Mouse (Mus musculus) adrenal gland, postnatal 10 days (tissue): ENCODE data around the gene Mtss1l. TPM values are rescaled to one million over a fixed set of nuclear protein-coding genes. Genes with fewer than 3 reads are reported as not detected.

Experiments used
- DNase-seq: peaks from one replicate; pipeline ENCODE4 v3.0.0; 2021; ENCODE audit warnings: mixed read lengths
- total RNA-seq, 2 experiments: library from RNA; stranded (reverse); gene quantifications; 2 replicates each; pipeline ENCODE4 v1.2.3; 2021

The Mtss1l gene
- total RNA-seq, 2 experiments from 2014 or later = 28.3 to 38.3 TPM

GRCm38 (mm10) chr8:110740629-110741175 is 19.4 kb downstream of the Mtss1l start:
- DNase-seq = no peak

- no peak for DNase-seq
These were observed 20.7 kb downstream of the Mtss1l start for GRCm38 (mm10) chr8:110741816-110742451.

GRCm38 (mm10) chr8:110742452-110742818 is 21.2 kb downstream of the Mtss1l start:
- DNase-seq = no peak

- DNase-seq = no peak
These were observed 23.9 kb downstream of the Mtss1l start for GRCm38 (mm10) chr8:110745162-110745561.

- DNase-seq = no peak
These were observed 25.4 kb downstream of the Mtss1l start for GRCm38 (mm10) chr8:110746661-110747060.

GRCm38 (mm10) chr8:110749500-110750170 is 28.4 kb downstream of the Mtss1l start:
- DNase-seq = peak; percentile 66

GRCm38 (mm10) chr8:110750269-110750668 is 29.0 kb downstream of the Mtss1l start:
- DNase-seq = no peak

GRCm38 (mm10) chr8:110751490-110751889 is 30.2 kb downstream of the Mtss1l start:
- no peak for DNase-seq

- DNase-seq = no peak
These were observed 33.4 kb downstream of the Mtss1l start for GRCm38 (mm10) chr8:110754713-110755112.

GRCm38 (mm10) chr8:110755511-110756170 is 34.4 kb downstream of the Mtss1l start:
- no peak for DNase-seq

GRCm38 (mm10) chr8:110756196-110756595 is 34.9 kb downstream of the Mtss1l start:
- DNase-seq = no peak

GRCm38 (mm10) chr8:110760280-110760940 is 39.1 kb downstream of the Mtss1l start:
- DNase-seq = no peak

- peak; percentile 65 for DNase-seq
These were observed 39.9 kb downstream of the Mtss1l start for GRCm38 (mm10) chr8:110761185-110761584.

GRCm38 (mm10) chr8:110761988-110762387 is 40.7 kb downstream of the Mtss1l start:
- DNase-seq = peak; percentile 37

GRCm38 (mm10) chr8:110764671-110765070 is 43.4 kb downstream of the Mtss1l start:
- DNase-seq = no peak

- no peak for DNase-seq
These were observed 46.0 kb downstream of the Mtss1l start for GRCm38 (mm10) chr8:110767261-110767660.

- no peak for DNase-seq
These were observed 51.2 kb downstream of the Mtss1l start for GRCm38 (mm10) chr8:110772452-110772851.

GRCm38 (mm10) chr8:110774047-110774446 is 52.8 kb downstream of the Mtss1l start:
- DNase-seq = no peak

- no peak for DNase-seq
These were observed 53.4 kb downstream of the Mtss1l start for GRCm38 (mm10) chr8:110774725-110775124.

- peak; percentile 29 for DNase-seq
These were observed 54.0 kb downstream of the Mtss1l start for GRCm38 (mm10) chr8:110775316-110775715.

GRCm38 (mm10) chr8:110775721-110776120 is 54.4 kb downstream of the Mtss1l start:
- no peak for DNase-seq

GRCm38 (mm10) chr8:110776335-110776734 is 55.1 kb downstream of the Mtss1l start:
- no peak for DNase-seq
